In genomic region chr16:30962515-30962914, GRCm38 (mm10) we compare ENCODE assay signal across 13 mouse cellular contexts.
DNase-seq lines count a peak whose midpoint lies in the region; TF ChIP-seq lines count a peak whose summit lies in the region.
"Had no signal": no experiment of that assay in that cellular context is flagged by ENCODE, and none has a peak within 500 bp of the region (broad histone marks: within the 10 kb centered on the region; RNA-seq: fewer than 3 reads in every experiment).

No protein-coding gene starts in this region.

- no peak overlapping the region for H3K4me3 ChIP-seq in heart, embryonic 10.5 days
- no peak overlapping the region for H3K4me3 ChIP-seq in heart, adult 2 months
- no peak overlapping the region for H3K4me3 ChIP-seq in embryonic facial prominence, embryonic 10.5 days
- H3K4me3 ChIP-seq in thymus, adult 2 months (ENCODE audit: control insufficient read depth, insufficient read depth, low read length) = no peak overlapping the region
- no peak overlapping the region for H3K4me3 ChIP-seq in layer of hippocampus, adult 2 months
- H3K4me3 ChIP-seq: forebrain, embryonic 15.5 days; intestine, embryonic 15.5 days had no signal

- H3K79me2 ChIP-seq in heart, adult 2 months (replicated peaks; ENCODE audit: control insufficient read depth, insufficient read depth, low read length) = no peaks in the 10 kb centered on the region

- intact Hi-C loops in heart, adult 2 months (cut with DNase I) = no loop called here

- no peak for TF ChIP-seq POLR2A in heart, adult 2 months (IDR thresholded peaks at IDR 0.05; ENCODE audit: insufficient read depth, low read depth, low read length)
- TF ChIP-seq POLR2A in thymus, adult 2 months (IDR thresholded peaks at IDR 0.05; ENCODE audit: control insufficient read depth, extremely low read depth, insufficient read depth, low read length, poor library complexity) = no peak

- no peak for TF ChIP-seq CTCF in heart, adult 2 months (IDR thresholded peaks at IDR 0.05)
- TF ChIP-seq CTCF in thymus, adult 2 months (IDR thresholded peaks at IDR 0.05; ENCODE audit: borderline replicate concordance, control insufficient read depth, extremely low read depth, insufficient read depth, low read length, poor library complexity) = no peak
- no peak for TF ChIP-seq CTCF in layer of hippocampus, adult 2 months (conservative IDR thresholded peaks at IDR 0.05)

- H3K27me3 ChIP-seq in heart, embryonic 10.5 days (ENCODE audit: insufficient read depth, poor library complexity, severe bottlenecking) = no peaks in the 10 kb centered on the region
- H3K27me3 ChIP-seq in heart, adult 2 months (ENCODE audit: control insufficient read depth, insufficient read depth, low read length) = no peaks in the 10 kb centered on the region
- H3K27me3 ChIP-seq in embryonic facial prominence, embryonic 10.5 days (replicated peaks; ENCODE audit: low read depth, poor library complexity, severe bottlenecking) = no peaks in the 10 kb centered on the region
- H3K27me3 ChIP-seq in thymus, adult 2 months (ENCODE audit: control insufficient read depth, insufficient read depth, low read length) = no peaks in the 10 kb centered on the region
- H3K27me3 ChIP-seq: forebrain, embryonic 15.5 days; intestine, embryonic 15.5 days had no signal

- TF ChIP-seq EP300 in heart, adult 2 months (IDR thresholded peaks at IDR 0.05; ENCODE audit: insufficient read depth, low read depth, low read length) = no peak

- peak overlapping the region; percentile 57 for H3K27ac ChIP-seq in heart, embryonic 10.5 days
- no peak overlapping the region for H3K27ac ChIP-seq in heart, adult 2 months
- peak overlapping the region; percentile 14 for H3K27ac ChIP-seq in embryonic facial prominence, embryonic 10.5 days (replicated peaks)
- no peak overlapping the region for H3K27ac ChIP-seq in thymus, adult 2 months (ENCODE audit: control insufficient read depth, insufficient read depth, low read length)
- no peak overlapping the region for H3K27ac ChIP-seq in layer of hippocampus, adult 2 months
- H3K27ac ChIP-seq: forebrain, embryonic 15.5 days; intestine, embryonic 15.5 days had no signal

- no peaks in the 10 kb centered on the region for H3K36me3 ChIP-seq in heart, embryonic 10.5 days
- no peaks in the 10 kb centered on the region for H3K36me3 ChIP-seq in heart, adult 2 months (ENCODE audit: control insufficient read depth, insufficient read depth, low read length)
- H3K36me3 ChIP-seq in embryonic facial prominence, embryonic 10.5 days (replicated peaks) = peaks cover 4% of the 10 kb centered on the region; the same call in 1 of the 2 replicates
- H3K36me3 ChIP-seq in thymus, adult 2 months (ENCODE audit: control insufficient read depth, insufficient read depth, low read length) = no peaks in the 10 kb centered on the region
- H3K36me3 ChIP-seq: forebrain, embryonic 15.5 days; intestine, embryonic 15.5 days had no signal

- peaks cover 54% of the 10 kb centered on the region for H3K4me1 ChIP-seq in heart, embryonic 10.5 days
- H3K4me1 ChIP-seq in heart, adult 2 months (ENCODE audit: control insufficient read depth, insufficient read depth, low read length) = peaks cover 2% of the 10 kb centered on the region; the same call in 1 of the 2 replicates
- H3K4me1 ChIP-seq in embryonic facial prominence, embryonic 10.5 days = peaks cover 16% of the 10 kb centered on the region
- H3K4me1 ChIP-seq in thymus, adult 2 months (replicated peaks; ENCODE audit: control insufficient read depth, insufficient read depth, low read length) = peaks cover 19% of the 10 kb centered on the region
- H3K4me1 ChIP-seq: forebrain, embryonic 15.5 days had no signal

- 88% methylated on average over 8 of the region's 8 CpGs for WGBS in heart, embryonic 10.5 days
- 81% methylated on average over 8 of the region's 8 CpGs for WGBS in heart, adult 2 months
- 92% methylated on average over 8 of the region's 8 CpGs for WGBS in embryonic facial prominence, embryonic 10.5 days
- WGBS in thymus, adult 2 months = 40% methylated on average over 8 of the region's 8 CpGs

- H3K9me3 ChIP-seq in heart, embryonic 10.5 days = no peaks in the 10 kb centered on the region
- no peaks in the 10 kb centered on the region for H3K9me3 ChIP-seq in embryonic facial prominence, embryonic 10.5 days
- H3K9me3 ChIP-seq: forebrain, embryonic 15.5 days; intestine, embryonic 15.5 days had no signal

- no peak for DNase-seq in heart, embryonic 10.5 days (ENCODE audit: low spot score)
- DNase-seq in heart, adult 2 months = no peak
- DNase-seq in 416B (ENCODE audit: low read depth) = peak; percentile 73
- DNase-seq in embryonic facial prominence, embryonic 10.5 days (ENCODE audit: low spot score) = no peak
- peak; percentile 22 for DNase-seq in thymus, adult 2 months
- no peak for DNase-seq in layer of hippocampus, adult 2 months (ENCODE audit: low spot score in 2 of 2)
- no peak for DNase-seq in heart, adult 9 months (ENCODE audit: low spot score in 2 of 2)
- DNase-seq: cerebellum, adult 18-20 months; gastrocnemius, postnatal 36 days; kidney, postnatal 36 days; lung, embryonic 14.5 days had no signal

- no peak overlapping the region for H3K9ac ChIP-seq in heart, adult 2 months (ENCODE audit: low read depth, low read length)
- H3K9ac ChIP-seq: forebrain, embryonic 15.5 days; intestine, embryonic 15.5 days; lung, embryonic 14.5 days had no signal

Comparison
In these comparisons a context has a peak if more than half of its experiments do, and no peak if none do; other contexts are left out.
1. H3K27ac ChIP-seq: peak in heart, embryonic 10.5 days (single experiment) and embryonic facial prominence, embryonic 10.5 days (single experiment); none in heart, adult 2 months (single experiment), thymus, adult 2 months (single experiment) and layer of hippocampus, adult 2 months (single experiment).
2. DNase-seq: peak in 416B (single experiment) and thymus, adult 2 months (single experiment); none in heart, embryonic 10.5 days (single experiment), heart, adult 2 months (0 of 2), embryonic facial prominence, embryonic 10.5 days (single experiment), layer of hippocampus, adult 2 months (0 of 2) and heart, adult 9 months (0 of 2).